Mouse (Mus musculus) ES-E14 (cell line): ENCODE data around the gene Rap1gap2.

Experiments used
- HCFC1 ChIP-seq: IDR thresholded peaks from 2 replicates; pipeline ENCODE4 v1.6.1; 2012; ENCODE audit warnings: low read length, inconsistent platforms, borderline replicate concordance; ENCODE audit not compliant: insufficient read depth
- MAFK ChIP-seq: IDR thresholded peaks from 2 replicates; pipeline ENCODE4 v1.6.1; 2014; ENCODE audit warnings: mild to moderate bottlenecking, low read depth, low read length, inconsistent platforms; ENCODE audit not compliant: insufficient read depth

- TF ChIP-seq HCFC1: no peak
- no peak for TF ChIP-seq MAFK
These were observed 223.5 kb downstream of the Rap1gap2 start for GRCm38 (mm10) chr11:74387203-74387602.
